Mouse (Mus musculus): ENCODE measurements around the gene Mfsd12. TPM values are rescaled to one million over a fixed set of nuclear protein-coding genes. Genes with fewer than 3 reads are reported as not detected.

Gene Mfsd12
- polyA plus RNA-seq, 1 experiment from 2014 or later, result 15.0 TPM

DNA sequence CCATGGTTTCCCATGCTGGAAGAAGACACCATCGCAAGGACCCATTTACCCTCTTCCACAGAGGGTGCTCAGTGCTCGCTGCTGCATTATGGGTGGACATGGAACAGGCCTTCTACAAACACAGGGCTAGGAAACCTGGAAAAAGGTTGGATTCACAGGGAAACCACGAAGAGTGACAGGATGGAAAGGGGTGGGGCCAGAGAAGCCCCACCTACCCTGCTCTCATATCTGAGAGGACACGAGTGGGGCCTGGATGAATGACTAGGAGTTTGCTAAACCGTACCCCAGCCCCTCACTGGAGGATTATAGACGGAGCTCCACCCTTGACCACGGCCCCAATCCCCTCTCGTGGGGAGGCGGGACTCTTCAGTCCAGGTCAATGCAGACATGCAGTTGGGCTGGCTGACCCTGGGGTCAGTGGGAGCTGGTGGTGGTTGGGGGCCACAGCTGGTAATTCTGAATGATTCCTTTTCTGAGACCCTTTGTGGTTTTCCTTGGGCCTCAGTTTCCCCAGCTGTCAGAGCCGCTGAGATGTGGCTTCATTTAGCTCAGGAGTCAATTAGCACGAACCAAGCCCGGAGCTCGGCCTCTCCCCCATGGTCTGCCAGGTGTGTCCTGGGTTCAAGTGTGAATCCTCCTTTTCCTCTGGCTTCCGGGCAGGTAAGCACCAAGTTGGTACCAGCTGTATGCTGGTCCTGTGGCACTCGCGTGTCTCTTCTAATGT, 55.5 kb downstream of the Mfsd12 start:
- Histone ChIP-seq H3K27ac (replicated peaks) (peak overlapping the region; percentile 66), H3K27me3 (peaks cover 32% of the 10 kb centered on the region), H3K4me1 (replicated peaks) (peaks cover 88% of the 10 kb centered on the region), H3K4me3 (replicated peaks) (no peak overlapping the region), H3K9me3 (replicated peaks) (no peaks in the 10 kb centered on the region), H3K9ac (no peak overlapping the region; the same call in 1 of the 2 replicates), H3K4me2 (no peak overlapping the region), H3K36me3 (replicated peaks) (no peaks in the 10 kb centered on the region)
- WGBS (ENCODE audit: insufficient replicate concordance), result 53% methylated on average over 16 of the region's 16 CpGs
- ATAC-seq (ENCODE audit: insufficient read depth), result no peak

DNA sequence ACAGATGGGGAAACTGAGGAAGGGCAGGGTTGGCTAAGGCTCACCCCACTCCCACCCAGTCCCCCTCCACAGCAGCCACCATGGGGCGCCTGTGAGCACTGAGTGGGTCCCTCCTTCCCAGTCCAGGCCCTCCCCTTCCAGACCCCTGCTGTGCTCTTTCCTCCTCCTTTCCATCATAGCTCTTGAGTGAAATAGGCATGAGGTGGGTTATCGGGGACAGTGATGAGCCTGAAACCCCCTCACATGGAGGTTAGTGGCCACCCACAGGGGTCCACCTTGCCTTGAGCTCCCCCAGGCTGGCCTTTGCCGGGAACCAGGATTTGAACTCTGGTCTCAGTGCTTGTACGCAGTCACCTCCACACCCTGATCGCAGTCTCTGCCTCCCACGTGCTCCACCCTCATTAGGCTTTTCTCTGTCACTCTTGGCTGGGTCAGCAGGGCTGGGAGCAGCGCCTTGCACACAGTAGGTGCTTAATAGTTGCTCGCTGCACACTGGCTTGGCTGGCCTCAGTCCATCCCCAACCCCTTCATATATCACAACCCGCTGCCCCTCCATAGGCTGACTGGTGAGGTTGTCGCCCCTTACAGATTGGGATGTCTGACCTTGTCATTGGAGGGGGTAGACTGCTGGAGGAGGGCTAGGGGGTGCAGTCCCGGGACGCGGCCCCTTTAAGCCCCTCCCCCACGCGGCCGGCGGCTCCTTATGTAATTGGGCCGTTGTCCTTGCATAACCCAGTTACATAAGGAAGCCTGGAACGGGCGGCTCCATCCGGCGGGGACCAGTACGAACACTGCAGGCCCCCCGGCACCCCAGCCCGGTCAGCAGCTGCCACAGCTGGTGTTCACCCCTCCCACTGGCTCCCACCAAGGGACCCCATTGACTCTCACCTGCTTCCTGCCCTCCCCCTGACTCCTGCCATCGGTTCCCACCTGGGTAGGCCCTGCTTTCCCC, 56.3 kb downstream of the Mfsd12 start:
- Histone ChIP-seq H3K27me3 (peaks cover 32% of the 10 kb centered on the region), H3K27ac (replicated peaks) (peak overlapping the region; percentile 66), H3K9ac (no peak overlapping the region; the same call in 1 of the 2 replicates), H3K36me3 (replicated peaks) (no peaks in the 10 kb centered on the region), H3K9me3 (replicated peaks) (no peaks in the 10 kb centered on the region), H3K4me2 (peak overlapping the region; percentile 47), H3K4me1 (replicated peaks) (peaks cover 85% of the 10 kb centered on the region), H3K4me3 (replicated peaks) (peak overlapping the region; percentile 26; the same call in 1 of the 2 replicates)
- WGBS (ENCODE audit: insufficient replicate concordance), result 18% methylated on average over 26 of the region's 26 CpGs
- ATAC-seq (ENCODE audit: insufficient read depth), result peak; percentile 18

- Histone ChIP-seq H3K4me1 (replicated peaks) (peaks cover 84% of the 10 kb centered on the region), H3K27ac (replicated peaks) (peak overlapping the region; percentile 66), H3K36me3 (replicated peaks) (no peaks in the 10 kb centered on the region), H3K9me3 (replicated peaks) (no peaks in the 10 kb centered on the region), H3K9ac (no peak overlapping the region), H3K4me2 (peak overlapping the region; percentile 47), H3K27me3 (peaks cover 24% of the 10 kb centered on the region), H3K4me3 (replicated peaks) (no peak overlapping the region)
- no peak for ATAC-seq (ENCODE audit: insufficient read depth)
Measured at GRCm38 (mm10) chr10:81414682-81415081, 57.4 kb downstream of the Mfsd12 start.

- ATAC-seq (ENCODE audit: insufficient read depth), result no peak
- H3K9ac ChIP-seq, result no peak overlapping the region
- H3K36me3 ChIP-seq (replicated peaks), result no peaks in the 10 kb centered on the region
- H3K4me1 ChIP-seq (replicated peaks), result peaks cover 84% of the 10 kb centered on the region
- H3K4me3 ChIP-seq (replicated peaks), result no peak overlapping the region
- no peak overlapping the region for H3K27ac ChIP-seq (replicated peaks)
- 0 out of 2 replicates have a peak overlapping the region, but pooled peaks have one; percentile 47 for H3K4me2 ChIP-seq
- H3K9me3 ChIP-seq (replicated peaks), result no peaks in the 10 kb centered on the region
- H3K27me3 ChIP-seq, result peaks cover 24% of the 10 kb centered on the region
- WGBS (ENCODE audit: insufficient replicate concordance), result 52% methylated on average over 5 of the region's 5 CpGs
Measured at GRCm38 (mm10) chr10:81415146-81415545, 57.9 kb downstream of the Mfsd12 start.

Small RNA genes lying within 50 kb of the gene (microRNA-seq; reads per million reads assigned to microRNA genes)
- gene Mir6913, result not detected

Other genes with a start within 250 kb of the Mfsd12 start
- gene Zbtb7a, start 222.3 kb upstream of the Mfsd12 start, polyA plus RNA-seq (2015; fragmentation: Nextera tagmentation; extraction: Ambion mirVana), result 47.6 and 56.9 TPM in 2 replicates
- 26.0 and 32.6 TPM in 2 replicates for gene Pias4, start 189.6 kb upstream of the Mfsd12 start, polyA plus RNA-seq (2015; fragmentation: Nextera tagmentation; extraction: Ambion mirVana)
- gene Eef2, start 180.9 kb upstream of the Mfsd12 start, polyA plus RNA-seq (2015; fragmentation: Nextera tagmentation; extraction: Ambion mirVana), result 270 and 306 TPM in 2 replicates
- gene Dapk3, start 174.5 kb upstream of the Mfsd12 start, polyA plus RNA-seq (2015; fragmentation: Nextera tagmentation; extraction: Ambion mirVana), result 16.6 and 17.8 TPM in 2 replicates
- 0.07 TPM in 1 of 2 replicates, not detected in the other for gene 4930442H23Rik, start 173.6 kb upstream of the Mfsd12 start, polyA plus RNA-seq (2015; fragmentation: Nextera tagmentation; extraction: Ambion mirVana)
- gene Nmrk2, start 155.4 kb upstream of the Mfsd12 start, polyA plus RNA-seq (2015; fragmentation: Nextera tagmentation; extraction: Ambion mirVana), result 0.09 TPM in 1 of 2 replicates, not detected in the other
- not detected in 2 replicates for gene Atcay, start 126.7 kb upstream of the Mfsd12 start, polyA plus RNA-seq (2015; fragmentation: Nextera tagmentation; extraction: Ambion mirVana)
- gene Zfr2, start 124.3 kb upstream of the Mfsd12 start, polyA plus RNA-seq (2015; fragmentation: Nextera tagmentation; extraction: Ambion mirVana), result 0.31 TPM in 2 replicates
- gene Matk, start 104.6 kb upstream of the Mfsd12 start, polyA plus RNA-seq (2015; fragmentation: Nextera tagmentation; extraction: Ambion mirVana), result 1.9 and 2.1 TPM in 2 replicates
- gene Mrpl54, start 90.6 kb upstream of the Mfsd12 start, polyA plus RNA-seq (2015; fragmentation: Nextera tagmentation; extraction: Ambion mirVana), result 78.7 and 92.2 TPM in 2 replicates
- 24.0 and 27.3 TPM in 2 replicates for gene Apba3, start 90.5 kb upstream of the Mfsd12 start, polyA plus RNA-seq (2015; fragmentation: Nextera tagmentation; extraction: Ambion mirVana)
- 0.93 and 1.4 TPM in 2 replicates for gene Tjp3, start 65.9 kb upstream of the Mfsd12 start, polyA plus RNA-seq (2015; fragmentation: Nextera tagmentation; extraction: Ambion mirVana)
- 13.4 and 15.2 TPM in 2 replicates for gene Pip5k1c, start 64.5 kb upstream of the Mfsd12 start, polyA plus RNA-seq (2015; fragmentation: Nextera tagmentation; extraction: Ambion mirVana)
- 24.3 and 29.5 TPM in 2 replicates for gene Cactin, start 36.4 kb upstream of the Mfsd12 start, polyA plus RNA-seq (2015; fragmentation: Nextera tagmentation; extraction: Ambion mirVana)
- 4.0 and 5.0 TPM in 2 replicates for gene Tbxa2r, start 28.8 kb upstream of the Mfsd12 start, polyA plus RNA-seq (2015; fragmentation: Nextera tagmentation; extraction: Ambion mirVana)
- not detected in 2 replicates for gene Gipc3, start 14.2 kb upstream of the Mfsd12 start, polyA plus RNA-seq (2015; fragmentation: Nextera tagmentation; extraction: Ambion mirVana)
- gene Hmg20b, start 7.0 kb upstream of the Mfsd12 start, polyA plus RNA-seq (2015; fragmentation: Nextera tagmentation; extraction: Ambion mirVana), result 22.3 and 22.6 TPM in 2 replicates
- 2.3 and 2.9 TPM in 2 replicates for gene 4930404N11Rik, start 8.3 kb downstream of the Mfsd12 start, polyA plus RNA-seq (2015; fragmentation: Nextera tagmentation; extraction: Ambion mirVana)
- 127 and 147 TPM in 2 replicates for gene Fzr1, start 21.0 kb downstream of the Mfsd12 start, polyA plus RNA-seq (2015; fragmentation: Nextera tagmentation; extraction: Ambion mirVana)
- 50.9 and 56.2 TPM in 2 replicates for gene Dohh, start 26.9 kb downstream of the Mfsd12 start, polyA plus RNA-seq (2015; fragmentation: Nextera tagmentation; extraction: Ambion mirVana)
- gene Gm48551, start 27.0 kb downstream of the Mfsd12 start, polyA plus RNA-seq (2015; fragmentation: Nextera tagmentation; extraction: Ambion mirVana), result 0.75 and 0.88 TPM in 2 replicates
- 0.56 TPM in 1 of 2 replicates, not detected in the other for gene Gm48552, start 31.5 kb downstream of the Mfsd12 start, polyA plus RNA-seq (2015; fragmentation: Nextera tagmentation; extraction: Ambion mirVana)
- gene Smim24, start 35.6 kb downstream of the Mfsd12 start, polyA plus RNA-seq (2015; fragmentation: Nextera tagmentation; extraction: Ambion mirVana), result 1.9 and 2.3 TPM in 2 replicates
- 9.5 and 11.5 TPM in 2 replicates for gene Nfic, start 98.1 kb downstream of the Mfsd12 start, polyA plus RNA-seq (2015; fragmentation: Nextera tagmentation; extraction: Ambion mirVana)
- 0.02 TPM in 1 of 2 replicates, not detected in the other for gene Celf5, start 125.2 kb downstream of the Mfsd12 start, polyA plus RNA-seq (2015; fragmentation: Nextera tagmentation; extraction: Ambion mirVana)
- 43.7 and 52.0 TPM in 2 replicates for gene Ncln, start 138.9 kb downstream of the Mfsd12 start, polyA plus RNA-seq (2015; fragmentation: Nextera tagmentation; extraction: Ambion mirVana)
- 4.1 and 5.4 TPM in 2 replicates for gene S1pr4, start 142.6 kb downstream of the Mfsd12 start, polyA plus RNA-seq (2015; fragmentation: Nextera tagmentation; extraction: Ambion mirVana)
- gene Gna15, start 166.7 kb downstream of the Mfsd12 start, polyA plus RNA-seq (2015; fragmentation: Nextera tagmentation; extraction: Ambion mirVana), result 4.3 and 5.6 TPM in 2 replicates
- gene Gna11, start 187.7 kb downstream of the Mfsd12 start, polyA plus RNA-seq (2015; fragmentation: Nextera tagmentation; extraction: Ambion mirVana), result 20.3 and 24.6 TPM in 2 replicates
- gene Aes, start 202.0 kb downstream of the Mfsd12 start, polyA plus RNA-seq (2015; fragmentation: Nextera tagmentation; extraction: Ambion mirVana), result 243 and 271 TPM in 2 replicates
- gene Tle2, start 217.1 kb downstream of the Mfsd12 start, polyA plus RNA-seq (2015; fragmentation: Nextera tagmentation; extraction: Ambion mirVana), result 2.2 and 2.6 TPM in 2 replicates
- 3.5 TPM in 2 replicates for gene Tle6, start 243.6 kb downstream of the Mfsd12 start, polyA plus RNA-seq (2015; fragmentation: Nextera tagmentation; extraction: Ambion mirVana)
- gene BC025920, start 248.8 kb downstream of the Mfsd12 start, polyA plus RNA-seq (2015; fragmentation: Nextera tagmentation; extraction: Ambion mirVana), result 0.23 and 0.24 TPM in 2 replicates

Measured in liver, embryonic 15.5 days (tissue).